Mouse (Mus musculus): ENCODE results near the gene Prkn. TPM values are rescaled to one million over a fixed set of nuclear protein-coding genes. Genes with fewer than 3 reads are reported as not detected.

Gene Prkn
- polyA plus RNA-seq, 1 experiment from 2014 or later = 0.14 TPM

GRCm38 (mm10) chr17:11230604-11231395 is 390.6 kb downstream of the Prkn start:
- no peak for ATAC-seq (replicated peaks; ENCODE audit: low FRiP score)
- no peak overlapping the region for H3K4me2 ChIP-seq
- H3K9me3 ChIP-seq (ENCODE audit: control insufficient read depth, low read length) = no peaks in the 10 kb centered on the region
- H3K36me3 ChIP-seq (ENCODE audit: control insufficient read depth, insufficient read depth, low read length) = no peaks in the 10 kb centered on the region
- 42% methylated on average over 12 of the region's 12 CpGs for WGBS
- no peak overlapping the region for H3K4me3 ChIP-seq (ENCODE audit: low read depth, low read length)
- H3K27ac ChIP-seq (ENCODE audit: low read depth, low read length) = no peak overlapping the region
- H3K4me1 ChIP-seq (replicated peaks; ENCODE audit: control insufficient read depth, insufficient read depth, low read length) = no peaks in the 10 kb centered on the region
- H3K27me3 ChIP-seq (replicated peaks; ENCODE audit: control insufficient read depth, insufficient read depth, low read length) = no peaks in the 10 kb centered on the region
- DNase-seq (ENCODE audit: low spot score) = no peak
- H3K9ac ChIP-seq (ENCODE audit: low read depth, low read length) = no peak overlapping the region

DNA sequence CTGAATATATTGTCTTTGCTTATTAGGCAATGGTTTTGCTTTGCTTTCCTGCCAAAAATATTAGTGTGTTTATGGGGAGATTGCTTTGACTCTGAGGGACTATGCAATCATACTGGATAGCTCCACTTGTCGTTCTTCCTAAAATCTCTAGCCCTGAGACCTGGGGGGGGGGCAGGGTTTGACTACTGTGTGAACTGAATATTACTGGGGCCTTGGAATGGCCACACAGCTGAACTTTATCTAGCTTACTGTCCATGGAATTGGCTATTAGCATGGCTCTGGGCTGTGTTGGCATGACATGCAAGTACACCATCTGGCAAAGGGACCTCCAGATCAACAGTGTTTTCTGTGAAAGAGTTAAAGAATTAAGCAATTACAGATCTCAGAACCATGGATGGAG is 395.1 kb downstream of the Prkn start:
- Histone ChIP-seq H3K36me3 (ENCODE audit: control insufficient read depth, insufficient read depth, low read length) (no peaks in the 10 kb centered on the region), H3K9ac (ENCODE audit: low read depth, low read length) (no peak overlapping the region), H3K27ac (ENCODE audit: low read depth, low read length) (no peak overlapping the region), H3K9me3 (ENCODE audit: control insufficient read depth, low read length) (no peaks in the 10 kb centered on the region), H3K4me1 (replicated peaks; ENCODE audit: control insufficient read depth, insufficient read depth, low read length) (no peaks in the 10 kb centered on the region), H3K4me3 (ENCODE audit: low read depth, low read length) (no peak overlapping the region), H3K27me3 (replicated peaks; ENCODE audit: control insufficient read depth, insufficient read depth, low read length) (no peaks in the 10 kb centered on the region), H3K4me2 (no peak overlapping the region)
- DNase-seq (ENCODE audit: low spot score) = no peak
- WGBS = 52% methylated on average over 1 of the region's 1 CpGs
- ATAC-seq (replicated peaks; ENCODE audit: low FRiP score) = no peak

DNA sequence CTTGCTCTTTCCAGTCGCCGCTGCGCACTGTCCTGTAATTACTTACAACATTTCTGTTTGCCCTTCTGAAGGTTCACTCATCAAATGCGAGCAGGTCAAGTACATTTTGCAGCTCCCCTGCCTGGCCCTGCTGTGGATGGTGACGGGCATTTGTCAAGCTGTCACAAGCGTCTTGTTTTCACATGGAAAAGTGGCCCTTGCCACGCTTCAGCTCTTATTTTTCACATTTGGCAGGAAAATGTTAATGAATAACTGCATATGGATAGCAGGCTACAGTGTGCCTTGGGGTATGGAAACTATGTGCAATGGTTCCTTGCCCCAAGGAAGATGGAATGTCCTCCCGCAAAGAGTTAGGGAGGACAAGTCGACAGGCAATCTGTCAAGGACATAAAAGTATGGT is 404.9 kb downstream of the Prkn start:
- WGBS = 75% methylated on average over 9 of the region's 9 CpGs
- Histone ChIP-seq H3K4me3 (ENCODE audit: low read depth, low read length) (no peak overlapping the region), H3K9ac (ENCODE audit: low read depth, low read length) (no peak overlapping the region), H3K9me3 (ENCODE audit: control insufficient read depth, low read length) (no peaks in the 10 kb centered on the region), H3K4me1 (replicated peaks; ENCODE audit: control insufficient read depth, insufficient read depth, low read length) (no peaks in the 10 kb centered on the region), H3K36me3 (ENCODE audit: control insufficient read depth, insufficient read depth, low read length) (no peaks in the 10 kb centered on the region), H3K27ac (ENCODE audit: low read depth, low read length) (no peak overlapping the region), H3K4me2 (no peak overlapping the region), H3K27me3 (replicated peaks; ENCODE audit: control insufficient read depth, insufficient read depth, low read length) (no peaks in the 10 kb centered on the region)
- ATAC-seq (replicated peaks; ENCODE audit: low FRiP score) (no peak), DNase-seq (ENCODE audit: low spot score) (no peak)

DNA sequence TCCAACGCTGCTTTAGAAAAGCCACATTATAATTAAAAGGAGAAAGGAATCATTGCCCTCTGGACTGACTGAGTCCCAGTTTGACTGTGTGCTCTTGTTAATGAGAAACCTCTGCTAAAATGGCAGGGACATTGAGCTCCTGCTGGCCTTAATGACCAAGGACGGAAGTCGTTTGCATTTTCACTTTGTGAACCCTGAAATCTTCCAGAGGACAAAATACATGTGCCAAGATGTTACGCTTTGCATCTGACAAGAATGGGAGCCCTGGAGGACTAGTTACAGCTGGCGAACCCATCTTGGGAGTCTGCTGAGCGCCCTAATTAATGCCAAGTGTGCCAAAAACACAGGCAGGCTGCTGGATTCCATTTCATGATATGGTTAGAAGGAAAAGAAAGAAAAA is 409.0 kb downstream of the Prkn start:
- no peak overlapping the region for H3K27ac ChIP-seq (ENCODE audit: low read depth, low read length)
- no peak overlapping the region for H3K4me2 ChIP-seq
- H3K9me3 ChIP-seq (ENCODE audit: control insufficient read depth, low read length) = no peaks in the 10 kb centered on the region
- no peaks in the 10 kb centered on the region for H3K36me3 ChIP-seq (ENCODE audit: control insufficient read depth, insufficient read depth, low read length)
- 69% methylated on average over 6 of the region's 6 CpGs for WGBS
- ATAC-seq (replicated peaks; ENCODE audit: low FRiP score) (no peak), DNase-seq (ENCODE audit: low spot score) (no peak)
- no peaks in the 10 kb centered on the region for H3K27me3 ChIP-seq (replicated peaks; ENCODE audit: control insufficient read depth, insufficient read depth, low read length)
- H3K4me3 ChIP-seq (ENCODE audit: low read depth, low read length) = no peak overlapping the region
- H3K4me1 ChIP-seq (replicated peaks; ENCODE audit: control insufficient read depth, insufficient read depth, low read length) = no peaks in the 10 kb centered on the region
- H3K9ac ChIP-seq (ENCODE audit: low read depth, low read length) = no peak overlapping the region

DNA sequence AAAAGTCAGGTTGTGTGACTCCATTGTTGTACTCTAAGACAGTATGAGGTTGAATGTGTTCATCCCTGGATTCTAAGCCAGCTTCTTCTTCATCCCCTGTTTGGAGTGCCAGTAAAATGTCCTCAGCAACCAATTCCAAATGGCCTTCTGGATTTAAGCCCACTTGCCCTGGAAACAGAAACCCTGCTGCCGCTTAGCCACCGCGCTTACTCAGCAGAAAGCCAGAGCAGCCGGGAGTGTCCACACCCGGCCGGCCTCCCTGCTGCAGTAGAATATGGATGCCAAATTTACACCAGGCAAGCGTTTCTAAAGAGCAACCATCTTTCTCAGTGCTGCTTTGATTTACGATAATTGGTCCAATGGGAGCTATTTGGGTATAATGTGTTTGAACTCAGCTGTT is 420.5 kb downstream of the Prkn start:
- Histone ChIP-seq H3K27ac (ENCODE audit: low read depth, low read length) (no peak overlapping the region), H3K9me3 (ENCODE audit: control insufficient read depth, low read length) (no peaks in the 10 kb centered on the region), H3K4me2 (no peak overlapping the region), H3K9ac (ENCODE audit: low read depth, low read length) (no peak overlapping the region), H3K4me1 (replicated peaks; ENCODE audit: control insufficient read depth, insufficient read depth, low read length) (no peaks in the 10 kb centered on the region), H3K36me3 (ENCODE audit: control insufficient read depth, insufficient read depth, low read length) (no peaks in the 10 kb centered on the region), H3K27me3 (replicated peaks; ENCODE audit: control insufficient read depth, insufficient read depth, low read length) (no peaks in the 10 kb centered on the region), H3K4me3 (ENCODE audit: low read depth, low read length) (no peak overlapping the region)
- DNase-seq (ENCODE audit: low spot score) (no peak), ATAC-seq (replicated peaks; ENCODE audit: low FRiP score) (no peak)
- WGBS = 84% methylated on average over 8 of the region's 8 CpGs

DNA sequence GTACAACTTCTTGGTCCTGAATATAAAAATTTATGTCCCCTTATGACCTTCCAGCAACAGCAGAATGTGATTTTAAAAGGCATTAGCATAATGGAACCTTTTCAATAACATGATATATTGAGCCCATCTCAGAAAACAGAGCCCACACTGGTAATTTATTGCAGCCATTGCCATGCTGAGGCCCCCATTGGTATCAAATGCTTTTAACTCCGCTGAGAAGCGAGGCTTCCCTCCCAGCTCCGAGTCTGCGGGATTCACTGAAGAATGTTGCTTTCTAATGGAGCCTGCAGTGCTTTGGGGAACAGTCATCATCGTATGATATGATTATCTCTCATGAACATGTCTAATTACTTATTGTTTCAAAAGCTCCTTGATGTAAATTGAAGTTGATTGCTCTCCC is 421.5 kb downstream of the Prkn start:
- H3K36me3 ChIP-seq (ENCODE audit: control insufficient read depth, insufficient read depth, low read length) = no peaks in the 10 kb centered on the region
- no peaks in the 10 kb centered on the region for H3K9me3 ChIP-seq (ENCODE audit: control insufficient read depth, low read length)
- no peak overlapping the region for H3K4me3 ChIP-seq (ENCODE audit: low read depth, low read length)
- 77% methylated on average over 5 of the region's 5 CpGs for WGBS
- H3K27me3 ChIP-seq (replicated peaks; ENCODE audit: control insufficient read depth, insufficient read depth, low read length) = no peaks in the 10 kb centered on the region
- H3K4me1 ChIP-seq (replicated peaks; ENCODE audit: control insufficient read depth, insufficient read depth, low read length) = no peaks in the 10 kb centered on the region
- ATAC-seq (replicated peaks; ENCODE audit: low FRiP score) (no peak), DNase-seq (ENCODE audit: low spot score) (no peak)
- no peak overlapping the region for H3K4me2 ChIP-seq
- H3K27ac ChIP-seq (ENCODE audit: low read depth, low read length) = no peak overlapping the region
- no peak overlapping the region for H3K9ac ChIP-seq (ENCODE audit: low read depth, low read length)

DNA sequence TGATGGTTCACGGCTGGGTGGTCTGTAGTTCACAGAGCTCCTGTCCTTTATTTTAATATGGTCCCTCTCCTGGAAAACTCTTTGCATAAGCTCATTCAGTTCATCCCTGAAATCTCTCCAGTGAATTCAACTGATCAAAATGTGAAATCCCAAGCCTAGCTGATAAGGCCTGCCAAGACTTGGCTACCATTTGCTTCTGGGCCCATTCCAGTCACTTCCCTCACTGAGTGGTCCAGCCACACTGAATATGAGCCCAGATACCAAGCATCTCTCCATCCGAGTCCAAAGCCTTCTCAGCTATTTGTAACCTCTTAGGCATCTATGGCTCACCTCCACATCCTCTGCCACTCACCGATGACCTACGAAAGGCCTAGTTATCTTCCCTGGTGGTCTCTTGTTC is 427.8 kb downstream of the Prkn start:
- Histone ChIP-seq H3K4me1 (replicated peaks; ENCODE audit: control insufficient read depth, insufficient read depth, low read length) (no peaks in the 10 kb centered on the region), H3K9ac (ENCODE audit: low read depth, low read length) (no peak overlapping the region), H3K9me3 (ENCODE audit: control insufficient read depth, low read length) (no peaks in the 10 kb centered on the region), H3K4me2 (no peak overlapping the region), H3K4me3 (ENCODE audit: low read depth, low read length) (no peak overlapping the region), H3K27me3 (replicated peaks; ENCODE audit: control insufficient read depth, insufficient read depth, low read length) (no peaks in the 10 kb centered on the region), H3K27ac (ENCODE audit: low read depth, low read length) (no peak overlapping the region), H3K36me3 (ENCODE audit: control insufficient read depth, insufficient read depth, low read length) (no peaks in the 10 kb centered on the region)
- DNase-seq (ENCODE audit: low spot score) (no peak), ATAC-seq (replicated peaks; ENCODE audit: low FRiP score) (no peak)
- WGBS = 90% methylated on average over 4 of the region's 4 CpGs

DNA sequence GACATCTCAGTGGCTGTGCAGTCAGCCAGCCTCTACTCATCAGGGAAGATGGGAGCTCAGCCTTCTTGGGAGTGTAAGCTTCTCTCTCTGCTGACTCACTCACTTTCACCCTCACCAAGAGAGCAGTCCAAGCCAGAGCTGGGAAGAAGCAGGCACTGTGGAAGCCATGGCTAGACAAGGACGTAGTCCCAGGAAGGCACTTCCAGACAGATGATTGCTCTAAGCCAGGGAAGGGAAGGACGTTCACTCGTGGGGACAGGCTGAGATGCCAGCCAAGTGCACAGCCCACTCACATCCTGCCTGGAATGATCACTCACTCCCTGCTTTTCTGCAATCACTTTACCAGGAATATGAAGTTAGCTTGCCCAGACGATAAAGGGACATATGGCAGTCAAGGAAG is 430.0 kb downstream of the Prkn start:
- Histone ChIP-seq H3K27ac (ENCODE audit: low read depth, low read length) (no peak overlapping the region), H3K4me2 (no peak overlapping the region), H3K27me3 (replicated peaks; ENCODE audit: control insufficient read depth, insufficient read depth, low read length) (no peaks in the 10 kb centered on the region), H3K4me3 (ENCODE audit: low read depth, low read length) (no peak overlapping the region), H3K9ac (ENCODE audit: low read depth, low read length) (no peak overlapping the region), H3K4me1 (replicated peaks; ENCODE audit: control insufficient read depth, insufficient read depth, low read length) (no peaks in the 10 kb centered on the region), H3K9me3 (ENCODE audit: control insufficient read depth, low read length) (no peaks in the 10 kb centered on the region), H3K36me3 (ENCODE audit: control insufficient read depth, insufficient read depth, low read length) (no peaks in the 10 kb centered on the region)
- DNase-seq (ENCODE audit: low spot score) (no peak), ATAC-seq (replicated peaks; ENCODE audit: low FRiP score) (no peak)
- WGBS = 72% methylated on average over 4 of the region's 4 CpGs

DNA sequence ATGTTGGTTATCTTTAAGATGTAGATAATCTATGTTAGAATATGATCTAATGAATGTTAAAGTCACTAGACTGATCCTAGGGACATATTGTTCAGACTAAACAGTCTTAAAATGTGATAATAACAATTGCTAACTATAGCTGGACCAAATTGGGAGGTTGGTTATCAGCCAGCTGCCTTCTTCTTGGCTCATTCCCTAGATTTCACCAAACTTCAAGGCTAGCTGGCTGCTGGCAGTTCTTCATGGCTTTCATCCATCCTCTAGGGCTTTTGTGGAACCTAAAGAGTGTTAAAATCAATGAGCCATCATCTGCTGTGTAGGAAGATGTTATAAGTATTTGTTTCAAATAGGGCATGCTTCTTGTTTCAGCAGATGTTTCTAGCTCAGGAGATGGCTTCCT is 431.7 kb downstream of the Prkn start:
- Histone ChIP-seq H3K9ac (ENCODE audit: low read depth, low read length) (no peak overlapping the region), H3K4me2 (no peak overlapping the region), H3K4me3 (ENCODE audit: low read depth, low read length) (no peak overlapping the region), H3K9me3 (ENCODE audit: control insufficient read depth, low read length) (no peaks in the 10 kb centered on the region), H3K27me3 (replicated peaks; ENCODE audit: control insufficient read depth, insufficient read depth, low read length) (no peaks in the 10 kb centered on the region), H3K27ac (ENCODE audit: low read depth, low read length) (no peak overlapping the region), H3K4me1 (replicated peaks; ENCODE audit: control insufficient read depth, insufficient read depth, low read length) (no peaks in the 10 kb centered on the region), H3K36me3 (ENCODE audit: control insufficient read depth, insufficient read depth, low read length) (no peaks in the 10 kb centered on the region)
- DNase-seq (ENCODE audit: low spot score) (no peak), ATAC-seq (replicated peaks; ENCODE audit: low FRiP score) (no peak)
